Mouse (Mus musculus) liver, adult 2 months (tissue): Measurements from ENCODE around the gene Mtrf1l.

Source experiments
- CTCF ChIP-seq: fragments of 200-500 bp; IDR thresholded peaks from 2 replicates; pipeline ENCODE4 v1.5.1; 2011; ENCODE audit warnings: low read depth, low read length, control low read depth
- POLR2A ChIP-seq: fragments of 200-500 bp; IDR thresholded peaks from 2 replicates; pipeline ENCODE4 v1.6.1; 2011; ENCODE audit warnings: low read length, control low read depth; ENCODE audit not compliant: insufficient read depth; ENCODE audit errors: extremely low read depth

DNA sequence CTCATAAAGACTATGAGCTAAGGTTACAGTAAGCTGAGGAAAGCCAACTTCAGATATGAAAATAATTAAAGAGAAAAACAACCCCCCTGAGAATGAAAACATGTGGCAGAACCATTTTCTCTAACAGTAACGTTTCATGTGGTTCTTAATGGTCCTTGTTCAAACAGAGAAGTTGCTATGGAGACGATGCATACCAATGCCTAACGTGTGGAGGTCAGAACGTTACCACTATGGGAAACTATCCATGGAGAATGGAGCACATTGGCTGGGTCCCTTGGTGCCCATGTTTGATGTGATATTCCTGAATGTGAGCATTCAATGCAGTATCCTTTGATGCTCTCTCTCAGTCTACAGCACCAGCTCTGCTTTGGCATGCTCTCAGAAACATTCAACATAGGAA, 47.4 kb upstream of the Mtrf1l start:
- TF ChIP-seq CTCF (no peak), POLR2A (no peak)
